13 mouse cellular contexts compared by ENCODE assay signal in genomic region chr5:13125757-13126156, GRCm38 (mm10). TPM values are rescaled to one million over a fixed set of nuclear protein-coding genes. Genes with fewer than 3 reads are reported as not detected.
DNase-seq lines count a peak whose midpoint lies in the region; ATAC-seq lines count a peak whose summit lies in the region.
"Had no signal": no experiment of that assay in that cellular context is flagged by ENCODE, and none has a peak within 500 bp of the region (broad histone marks: within the 10 kb centered on the region; RNA-seq: fewer than 3 reads in every experiment).

No protein-coding gene starts in this region.

- ATAC-seq in kidney, embryonic 15.5 days (replicated peaks; ENCODE audit: low FRiP score), result 0 out of 2 replicates have a peak, but pooled peaks have one; percentile 58
- ATAC-seq in hindbrain, embryonic 16.5 days, result peak; percentile 42; the same call in 1 of the 2 replicates
- no peak for ATAC-seq in neural tube, embryonic 11.5 days (ENCODE audit: insufficient read depth, low FRiP score, low TSS enrichment)

- peaks cover 9% of the 10 kb centered on the region for H3K4me1 ChIP-seq in kidney, embryonic 15.5 days
- peaks cover 27% of the 10 kb centered on the region for H3K4me1 ChIP-seq in embryonic facial prominence, embryonic 10.5 days
- no peaks in the 10 kb centered on the region for H3K4me1 ChIP-seq in hindbrain, embryonic 16.5 days (ENCODE audit: control insufficient read depth, insufficient read depth, low read depth, low read length)
- no peaks in the 10 kb centered on the region for H3K4me1 ChIP-seq in neural tube, embryonic 11.5 days (ENCODE audit: control insufficient read depth, insufficient read depth, low read length)

- H3K27ac ChIP-seq in kidney, embryonic 15.5 days, result no peak overlapping the region
- peak overlapping the region; percentile 81 for H3K27ac ChIP-seq in embryonic facial prominence, embryonic 10.5 days (replicated peaks)
- no peak overlapping the region for H3K27ac ChIP-seq in hindbrain, embryonic 16.5 days (ENCODE audit: low read depth, low read length)
- H3K27ac ChIP-seq in neural tube, embryonic 11.5 days (ENCODE audit: low read depth, low read length), result no peak overlapping the region; the same call in 1 of the 2 replicates

- 51% methylated on average over 9 of the region's 9 CpGs for WGBS in kidney, embryonic 15.5 days
- WGBS in embryonic facial prominence, embryonic 10.5 days, result 25% methylated on average over 9 of the region's 9 CpGs
- WGBS in hindbrain, embryonic 16.5 days, result 63% methylated on average over 9 of the region's 9 CpGs
- 58% methylated on average over 9 of the region's 9 CpGs for WGBS in neural tube, embryonic 11.5 days

- no peaks in the 10 kb centered on the region for H3K36me3 ChIP-seq in kidney, embryonic 15.5 days
- H3K36me3 ChIP-seq in embryonic facial prominence, embryonic 10.5 days (replicated peaks), result no peaks in the 10 kb centered on the region
- H3K36me3 ChIP-seq in hindbrain, embryonic 16.5 days (ENCODE audit: control insufficient read depth, insufficient read depth, low read length), result no peaks in the 10 kb centered on the region
- H3K36me3 ChIP-seq in neural tube, embryonic 11.5 days (ENCODE audit: control insufficient read depth, insufficient read depth, low read length), result no peaks in the 10 kb centered on the region

- no peaks in the 10 kb centered on the region for H3K27me3 ChIP-seq in kidney, embryonic 15.5 days
- H3K27me3 ChIP-seq in embryonic facial prominence, embryonic 10.5 days (replicated peaks; ENCODE audit: low read depth, poor library complexity, severe bottlenecking), result no peaks in the 10 kb centered on the region; the same call in 1 of the 2 replicates
- H3K27me3 ChIP-seq in hindbrain, embryonic 16.5 days (replicated peaks; ENCODE audit: control insufficient read depth, insufficient read depth, low read length), result no peaks in the 10 kb centered on the region
- H3K27me3 ChIP-seq in neural tube, embryonic 11.5 days (ENCODE audit: control insufficient read depth, insufficient read depth, low read length), result no peaks in the 10 kb centered on the region

- H3K9me3 ChIP-seq in kidney, embryonic 15.5 days (replicated peaks), result no peaks in the 10 kb centered on the region
- no peaks in the 10 kb centered on the region for H3K9me3 ChIP-seq in embryonic facial prominence, embryonic 10.5 days
- no peaks in the 10 kb centered on the region for H3K9me3 ChIP-seq in hindbrain, embryonic 16.5 days (ENCODE audit: control insufficient read depth, low read length)
- no peaks in the 10 kb centered on the region for H3K9me3 ChIP-seq in neural tube, embryonic 11.5 days (ENCODE audit: control insufficient read depth, low read length)

- H3K4me2 ChIP-seq in kidney, embryonic 15.5 days, result peak overlapping the region; percentile 29
- peak overlapping the region; percentile 44 for H3K4me2 ChIP-seq in hindbrain, embryonic 16.5 days (ENCODE audit: low read length)
- H3K4me2 ChIP-seq in neural tube, embryonic 11.5 days (ENCODE audit: low read depth), result peak overlapping the region; percentile 29

- no peak overlapping the region for H3K4me3 ChIP-seq in kidney, embryonic 15.5 days (replicated peaks)
- peak overlapping the region; percentile 53 for H3K4me3 ChIP-seq in embryonic facial prominence, embryonic 10.5 days
- H3K4me3 ChIP-seq in hindbrain, embryonic 16.5 days (ENCODE audit: low read length), result peak overlapping the region; percentile 13
- H3K4me3 ChIP-seq in neural tube, embryonic 11.5 days (ENCODE audit: low read depth, low read length), result peak overlapping the region; percentile 25

- no peak overlapping the region for H3K9ac ChIP-seq in kidney, embryonic 15.5 days
- H3K9ac ChIP-seq in hindbrain, embryonic 16.5 days (ENCODE audit: low read depth, low read length), result no peak overlapping the region
- H3K9ac ChIP-seq in neural tube, embryonic 11.5 days (ENCODE audit: low read length), result peak overlapping the region; percentile 10; the same call in 1 of the 2 replicates

- no peak for DNase-seq in kidney, adult 9 months
- peak; percentile 50 for DNase-seq in embryonic facial prominence, embryonic 10.5 days (ENCODE audit: low spot score)
- no peak for DNase-seq in neural tube, embryonic 11.5 days (ENCODE audit: low spot score)
- DNase-seq in gastrocnemius, adult 18-20 months (ENCODE audit: low spot score), result no peak
- DNase-seq in right cerebral cortex, postnatal 10 days (ENCODE audit: low spot score in 2 of 2), result no peak
- DNase-seq in thymus, postnatal 25 days, result no peak
- DNase-seq: adrenal gland, postnatal 14 days; cerebellum, adult 9-10 months; gastrocnemius, postnatal 14 days; right cerebral cortex, postnatal 25 days had no signal

RNA-seq across cellular contexts. Expression of gene Sema3a, which starts 0.5 kb away (rescaled TPM):
- 24.0 and 24.6 TPM in 2 replicates for polyA plus RNA-seq in kidney, embryonic 15.5 days (2015; fragmentation: Nextera tagmentation; extraction: Ambion mirVana)
- 43.0 and 49.6 TPM in 2 replicates for polyA plus RNA-seq in embryonic facial prominence, embryonic 10.5 days (2016; fragmentation: Nextera tagmentation; extraction: Ambion mirVana)
- polyA plus RNA-seq in hindbrain, embryonic 16.5 days (2015; fragmentation: Nextera tagmentation; extraction: Ambion mirVana), result 24.1 and 25.8 TPM in 2 replicates
- 32.2 and 38.5 TPM in 2 replicates for polyA plus RNA-seq in neural tube, embryonic 11.5 days (2014; fragmentation: Nextera tagmentation; extraction: Ambion mirVana)
- 1 to 10 TPM in 1 of 2 experiments, under 1 TPM in 1; 0.91 to 1.2 TPM for total RNA-seq in gastrocnemius, adult 18-20 months (2021)
- total RNA-seq: megakaryocyte, adult 5-6 weeks had no signal
